8 mouse cellular contexts compared by ENCODE assay signal in genomic region chr9:63698320-63699045, GRCm38 (mm10). TPM values are rescaled to one million over a fixed set of nuclear protein-coding genes. Genes with fewer than 3 reads are reported as not detected.
A peak's percentile ranks its signal among the peaks of the same experiment; 100 is the strongest.
DNase-seq lines count a peak whose midpoint lies in the region; ATAC-seq lines count a peak whose summit lies in the region.

No protein-coding gene starts in this region.

- H3K4me2 ChIP-seq in forebrain, embryonic 15.5 days (replicated peaks): no peak overlapping the region
- H3K4me2 ChIP-seq in limb, embryonic 12.5 days: no peak overlapping the region
- no peak overlapping the region for H3K4me2 ChIP-seq in midbrain, embryonic 15.5 days

- ATAC-seq in forebrain, embryonic 15.5 days (replicated peaks): no peak
- ATAC-seq in limb, embryonic 12.5 days (ENCODE audit: insufficient number of reproducible peaks, insufficient read depth, low FRiP score, low TSS enrichment, low read depth): no peak
- ATAC-seq in midbrain, embryonic 15.5 days (replicated peaks): no peak

- H3K9me3 ChIP-seq in forebrain, embryonic 10.5 days: no peaks in the 10 kb centered on the region
- H3K9me3 ChIP-seq in forebrain, embryonic 15.5 days: no peaks in the 10 kb centered on the region
- H3K9me3 ChIP-seq in limb, embryonic 12.5 days: no peaks in the 10 kb centered on the region
- no peaks in the 10 kb centered on the region for H3K9me3 ChIP-seq in midbrain, embryonic 15.5 days

- no peak for DNase-seq in forebrain, embryonic 10.5 days (ENCODE audit: extremely low spot score, low spot score)
- DNase-seq in thymus, postnatal 0 days (ENCODE audit: low spot score): peak; percentile 12
- no peak for DNase-seq in thymus, postnatal 4 days
- no peak for DNase-seq in adrenal gland, adult (ENCODE audit: inconsistent age in 2 of 2, low spot score in 1 of 2)
- DNase-seq in cerebellum, adult 9-10 months: no peak

- WGBS in forebrain, embryonic 10.5 days: 77% methylated on average over 6 of the region's 7 CpGs
- WGBS in forebrain, embryonic 15.5 days: 72% methylated on average over 6 of the region's 7 CpGs
- 76% methylated on average over 5 of the region's 7 CpGs for WGBS in limb, embryonic 12.5 days
- 56% methylated on average over 6 of the region's 7 CpGs for whole genome bisulfite sequencing in midbrain, embryonic 15.5 days

- H3K27ac ChIP-seq in forebrain, embryonic 10.5 days: peak overlapping the region; percentile 76; the same call in 1 of the 2 replicates
- H3K27ac ChIP-seq in forebrain, embryonic 15.5 days (replicated peaks): no peak overlapping the region
- H3K27ac ChIP-seq in limb, embryonic 12.5 days: peak overlapping the region; percentile 42; the same call in 1 of the 2 replicates
- H3K27ac ChIP-seq in midbrain, embryonic 15.5 days: no peak overlapping the region

- no peaks in the 10 kb centered on the region for H3K27me3 ChIP-seq in forebrain, embryonic 10.5 days (ENCODE audit: poor library complexity, severe bottlenecking)
- no peaks in the 10 kb centered on the region for H3K27me3 ChIP-seq in forebrain, embryonic 15.5 days
- no peaks in the 10 kb centered on the region for H3K27me3 ChIP-seq in limb, embryonic 12.5 days
- no peaks in the 10 kb centered on the region for H3K27me3 ChIP-seq in midbrain, embryonic 15.5 days (replicated peaks)

- H3K4me1 ChIP-seq in forebrain, embryonic 10.5 days: peaks cover 77% of the 10 kb centered on the region
- peaks cover 7% of the 10 kb centered on the region; the same call in 1 of the 2 replicates for H3K4me1 ChIP-seq in forebrain, embryonic 15.5 days
- H3K4me1 ChIP-seq in limb, embryonic 12.5 days (replicated peaks): peaks cover 68% of the 10 kb centered on the region
- H3K4me1 ChIP-seq in midbrain, embryonic 15.5 days: peaks cover 11% of the 10 kb centered on the region; the same call in 1 of the 2 replicates

- no peak overlapping the region for H3K4me3 ChIP-seq in forebrain, embryonic 10.5 days
- H3K4me3 ChIP-seq in forebrain, embryonic 15.5 days: no peak overlapping the region
- no peak overlapping the region for H3K4me3 ChIP-seq in limb, embryonic 12.5 days (replicated peaks)
- H3K4me3 ChIP-seq in midbrain, embryonic 15.5 days: no peak overlapping the region

- H3K9ac ChIP-seq in forebrain, embryonic 15.5 days (replicated peaks): no peak overlapping the region
- H3K9ac ChIP-seq in limb, embryonic 12.5 days (replicated peaks): no peak overlapping the region
- no peak overlapping the region for H3K9ac ChIP-seq in midbrain, embryonic 15.5 days

- H3K36me3 ChIP-seq in forebrain, embryonic 10.5 days (replicated peaks): peaks cover 13% of the 10 kb centered on the region
- H3K36me3 ChIP-seq in forebrain, embryonic 15.5 days: no peaks in the 10 kb centered on the region
- peaks cover 6% of the 10 kb centered on the region for H3K36me3 ChIP-seq in limb, embryonic 12.5 days
- H3K36me3 ChIP-seq in midbrain, embryonic 15.5 days (replicated peaks): no peaks in the 10 kb centered on the region

RNA-seq across cellular contexts. Expression of gene Smad3, which starts 59.3 kb away (rescaled TPM):
- 22.1 and 25.5 TPM in 2 replicates for polyA plus RNA-seq in forebrain, embryonic 10.5 days (2016; fragmentation: Nextera tagmentation; extraction: Ambion mirVana)
- polyA plus RNA-seq in forebrain, embryonic 15.5 days (2015; fragmentation: Nextera tagmentation; extraction: Ambion mirVana): 7.0 and 7.6 TPM in 2 replicates
- 18.5 and 21.1 TPM in 2 replicates for polyA plus RNA-seq in thymus, postnatal 0 days (2015; fragmentation: Nextera tagmentation; extraction: Ambion mirVana)
- polyA plus RNA-seq in limb, embryonic 12.5 days (2016; fragmentation: Nextera tagmentation; extraction: Ambion mirVana): 39.9 and 43.4 TPM in 2 replicates
- polyA plus RNA-seq in midbrain, embryonic 15.5 days (2015; fragmentation: Nextera tagmentation; extraction: Ambion mirVana): 7.2 and 9.1 TPM in 2 replicates

Comparison
In these comparisons a context has a peak if more than half of its experiments do, and no peak if none do; other contexts are left out.
1. H3K27ac ChIP-seq: peak in forebrain, embryonic 10.5 days (single experiment) and limb, embryonic 12.5 days (single experiment); none in forebrain, embryonic 15.5 days (single experiment) and midbrain, embryonic 15.5 days (single experiment).